Mouse (Mus musculus) cortical plate, adult 2 months (tissue): Measurements from ENCODE around the gene Cacybp. TPM values are rescaled to one million over a fixed set of nuclear protein-coding genes. Genes with fewer than 3 reads are reported as not detected.

Experiments
- H3K27ac ChIP-seq: fragments of 200-500 bp; 2 replicates; pipeline ENCODE4 v1.5.1; 2012; ENCODE audit warnings: low read length, control low read depth, inconsistent platforms; ENCODE audit not compliant: insufficient read depth
- H3K4me1 ChIP-seq: fragments of 200-500 bp; 2 replicates; pipeline ENCODE4 v1.6.1; 2011; ENCODE audit warnings: low read length; ENCODE audit not compliant: control insufficient read depth, insufficient read depth
- H3K4me3 ChIP-seq: fragments of 200-500 bp; 2 replicates; pipeline ENCODE4 v1.5.1; 2011; ENCODE audit warnings: mild to moderate bottlenecking, low read length, control low read depth; ENCODE audit not compliant: insufficient read depth
- CTCF ChIP-seq: fragments of 200-500 bp; IDR thresholded peaks from 2 replicates; pipeline ENCODE4 v1.5.1; 2011; ENCODE audit warnings: mild to moderate bottlenecking, control low read depth, low read length; ENCODE audit not compliant: insufficient read depth; ENCODE audit errors: extremely low read depth
- POLR2A ChIP-seq: fragments of 200-500 bp; IDR thresholded peaks from 2 replicates; pipeline ENCODE4 v1.6.1; 2011; ENCODE audit warnings: mild to moderate bottlenecking, low read length, control low read depth; ENCODE audit not compliant: insufficient read depth; ENCODE audit errors: extremely low read depth
- polyA plus RNA-seq: library from polyadenylated mRNA; depleted of rRNA; stranded (reverse); fragments of >200 nt; gene quantifications from 2 replicates; pipeline ENCODE4 v1.2.3, GENCODE M21; 2012; rRNA removed

The Cacybp gene
- polyA plus RNA-seq, 1 experiment, result 47.6 TPM

DNA sequence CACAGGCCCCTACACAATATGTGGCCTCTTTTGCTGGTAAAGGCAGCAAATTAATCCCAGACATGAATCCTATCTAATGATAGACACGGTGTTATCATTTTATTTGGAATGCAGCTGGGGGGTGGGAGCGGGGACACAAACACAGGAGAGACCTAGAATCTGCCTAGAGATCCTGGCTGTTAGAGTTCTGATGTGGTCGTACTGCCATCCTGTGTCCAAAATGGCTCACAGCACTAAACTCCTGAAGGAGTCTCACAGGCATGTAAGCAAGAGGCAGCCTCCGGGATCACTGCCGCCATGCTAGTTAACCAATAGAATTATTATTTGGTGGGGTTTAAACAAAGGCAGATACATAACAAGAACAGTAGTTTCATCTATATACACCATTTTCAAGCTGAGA, 28.2 kb downstream of the Cacybp start:
- H3K27ac ChIP-seq, result no peak overlapping the region
- H3K4me3 ChIP-seq, result no peak overlapping the region
- no peaks in the 10 kb centered on the region for H3K4me1 ChIP-seq
- TF ChIP-seq CTCF (peak; percentile 90), POLR2A (no peak)

DNA sequence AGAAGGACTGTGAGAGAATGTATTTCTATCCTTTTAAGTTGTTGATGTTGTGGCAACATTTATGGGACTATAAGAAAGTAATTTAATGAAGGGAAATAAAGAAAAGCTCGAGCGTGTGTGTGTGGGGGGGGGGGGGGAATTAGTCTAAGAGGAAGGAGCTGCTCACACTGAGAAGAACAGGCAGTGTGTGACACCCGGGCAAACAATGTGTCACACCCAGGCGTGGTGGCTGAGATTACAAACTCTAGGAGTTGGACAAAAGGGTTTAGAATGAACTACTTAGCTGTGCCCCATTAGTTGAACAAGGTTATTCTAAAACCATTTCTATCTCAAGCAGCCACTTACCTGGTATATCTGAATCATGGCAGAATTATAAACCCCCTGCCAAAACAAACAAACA, 31.5 kb downstream of the Cacybp start:
- Histone ChIP-seq H3K4me1 (no peaks in the 10 kb centered on the region), H3K4me3 (no peak overlapping the region)
- no peak for TF ChIP-seq POLR2A
- TF ChIP-seq CTCF, result no peak

DNA sequence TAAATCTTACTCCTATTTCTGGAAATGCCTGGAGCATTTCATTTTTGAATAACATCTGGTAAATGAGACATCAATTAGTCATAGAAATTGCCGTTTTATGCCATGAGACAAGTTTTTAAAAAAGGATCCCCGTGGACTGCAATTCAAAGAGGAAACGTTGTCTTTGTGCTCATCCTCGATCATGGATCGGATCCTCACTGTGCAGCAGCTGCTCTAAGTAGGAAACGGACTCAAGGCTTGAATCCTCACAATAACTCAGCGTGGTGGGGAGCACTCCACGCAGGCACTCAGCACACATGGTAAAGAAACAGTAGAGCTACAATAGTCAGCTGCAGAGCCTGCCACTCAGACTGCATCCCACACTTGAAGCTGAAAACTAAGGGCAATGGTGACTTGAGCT, 35.8 kb downstream of the Cacybp start:
- H3K4me1 ChIP-seq, result no peaks in the 10 kb centered on the region
- H3K27ac ChIP-seq, result no peak overlapping the region
- no peak for TF ChIP-seq POLR2A
- TF ChIP-seq CTCF, result no peak
- no peak overlapping the region for H3K4me3 ChIP-seq

More for the DNA sequence above, 31.5 kb downstream of the Cacybp start:
- no peak overlapping the region for H3K27ac ChIP-seq

DNA sequence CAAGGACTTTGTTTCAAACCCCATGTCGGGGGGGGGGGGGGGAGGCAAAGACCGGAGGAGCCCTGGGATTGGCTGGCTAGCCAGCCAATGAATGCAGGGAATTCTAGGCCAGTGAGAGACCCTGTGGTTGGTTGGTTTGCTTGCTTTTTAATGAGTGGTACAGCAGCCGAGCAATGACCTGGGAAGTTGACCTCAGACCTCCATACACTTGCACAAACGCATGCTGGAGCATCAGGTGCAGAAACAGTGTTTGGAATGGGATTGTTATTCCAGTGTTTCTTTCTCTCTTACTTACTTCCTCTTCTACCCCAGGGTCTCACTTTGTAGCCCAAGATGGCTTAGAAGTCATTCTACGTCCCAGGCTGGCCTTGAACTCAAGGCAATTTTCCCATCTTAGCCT, 46.1 kb downstream of the Cacybp start:
- TF ChIP-seq CTCF, result no peak
- TF ChIP-seq POLR2A, result no peak
- Histone ChIP-seq H3K4me1 (no peaks in the 10 kb centered on the region), H3K27ac (no peak overlapping the region), H3K4me3 (no peak overlapping the region)

DNA sequence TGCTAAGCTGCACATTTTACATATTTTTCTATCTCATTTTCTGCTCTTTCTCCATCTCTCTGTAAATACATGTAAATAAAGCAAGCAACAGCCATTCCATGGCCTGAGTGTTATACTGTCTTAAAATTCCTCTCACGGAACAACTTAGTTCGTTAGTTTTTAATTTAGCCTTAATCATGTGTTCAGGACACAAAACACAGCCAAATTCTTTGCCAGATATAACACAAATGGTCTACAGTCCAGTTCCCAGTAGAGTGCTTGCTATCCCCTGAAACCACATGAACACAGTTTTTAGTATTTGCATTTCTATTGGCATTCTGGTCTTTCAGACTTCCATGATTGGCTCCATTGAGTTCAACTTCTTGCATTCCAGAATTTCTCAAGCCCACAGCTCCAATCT, 54.5 kb downstream of the Cacybp start:
- H3K4me1 ChIP-seq, result no peaks in the 10 kb centered on the region
- TF ChIP-seq CTCF (no peak), POLR2A (no peak)
- H3K27ac ChIP-seq, result no peak overlapping the region
- no peak overlapping the region for H3K4me3 ChIP-seq

DNA sequence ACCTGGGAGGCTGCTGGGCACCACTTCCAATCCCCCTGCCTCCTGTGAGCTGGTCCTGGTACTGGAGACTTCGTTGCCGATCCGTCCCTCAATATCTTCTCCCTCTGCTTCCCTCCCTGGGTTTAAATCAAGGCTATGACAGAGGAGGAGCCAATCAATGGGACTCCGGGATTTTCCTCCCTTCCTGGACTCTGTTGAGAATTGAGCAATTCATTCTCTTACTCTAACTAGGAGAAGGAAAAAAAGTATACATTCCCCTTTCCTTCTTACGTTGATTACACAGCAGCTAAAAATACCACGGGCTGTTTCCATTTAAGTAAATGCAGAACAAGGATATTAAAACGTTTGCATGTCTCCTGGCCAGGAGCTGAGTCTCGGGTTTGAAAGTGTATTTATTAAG, 59.2 kb downstream of the Cacybp start, which contains the start of gene Tnn:
TSS of gene Tnn (minus strand) at position 101 of the 400 bp plus-strand sequence.
- no peak for TF ChIP-seq POLR2A
- TF ChIP-seq CTCF, result no peak
- H3K27ac ChIP-seq, result no peak within 1 kb of the TSS
- H3K4me3 ChIP-seq, result no peak within 1 kb of the TSS
- no peaks in the 10 kb centered on the region for H3K4me1 ChIP-seq

Other genes starting within 250 kb of the Cacybp start
- gene 4930523C07Rik, start 168.5 kb downstream of the Cacybp start, polyA plus RNA-seq, result 1.6 and 2.0 TPM in 2 replicates
- 0.06 and 0.23 TPM in 2 replicates for gene Tnn, start 59.3 kb downstream of the Cacybp start, polyA plus RNA-seq
- gene Mrps14, start 17.7 kb downstream of the Cacybp start, polyA plus RNA-seq, result 54.2 and 54.3 TPM in 2 replicates